Mouse (Mus musculus) adrenal gland, postnatal 14 days (tissue): ENCODE data around the gene Entpd1. TPM values are rescaled to one million over a fixed set of nuclear protein-coding genes. Genes with fewer than 3 reads are reported as not detected.

ENCODE experiments used
- total RNA-seq: library from RNA; stranded (reverse); gene quantifications from 2 replicates; pipeline ENCODE4 v1.2.3, GENCODE M21; 2021

Gene Entpd1
- total RNA-seq, 1 experiment from 2014 or later: 19.5 TPM

Other genes starting within 250 kb of the Entpd1 start
- 157 and 159 TPM in 2 replicates for gene Sorbs1, start 98.6 kb upstream of the Entpd1 start, total RNA-seq
- gene Aldh18a1, start 23.9 kb upstream of the Entpd1 start, total RNA-seq: 17.7 and 21.4 TPM in 2 replicates
- gene Tctn3, start 133 bp upstream of the Entpd1 start, total RNA-seq: 5.4 and 5.8 TPM in 2 replicates
- gene Cc2d2b, start 136.4 kb downstream of the Entpd1 start, total RNA-seq: 0.30 TPM in 1 of 2 replicates, not detected in the other
- gene Ccnj, start 218.9 kb downstream of the Entpd1 start, total RNA-seq: 5.7 and 7.6 TPM in 2 replicates